Mouse (Mus musculus): ENCODE data around the gene Il6st.

- TF ChIP-seq CTCF (IDR thresholded peaks at IDR 0.05; ENCODE audit: control insufficient read depth, insufficient read depth, insufficient read length), result no peak
- no peak for TF ChIP-seq CEBPB (IDR thresholded peaks at IDR 0.05; ENCODE audit: low read depth)
- no peak for TF ChIP-seq MAX (IDR thresholded peaks at IDR 0.05)
- no peak for TF ChIP-seq USF1 (IDR thresholded peaks at IDR 0.05; ENCODE audit: low read depth)
- no peak for TF ChIP-seq MYOG (IDR thresholded peaks at IDR 0.05; ENCODE audit: control insufficient read depth, extremely low read depth, insufficient read length)
- no peak for TF ChIP-seq MYOD1 (IDR thresholded peaks at IDR 0.05; ENCODE audit: control insufficient read depth, insufficient read length, low read depth)
Observed at GRCm38 (mm10) chr13:112450210-112450609, 13.7 kb upstream of the Il6st start.
